In genomic region chr13:99452444-99452843, GRCm38 (mm10) we compare ENCODE assay signal across 21 mouse cellular contexts.
DNase-seq lines count a peak whose midpoint lies in the region; ATAC-seq and TF ChIP-seq lines count a peak whose summit lies in the region.
"Had no signal": no experiment of that assay in that cellular context is flagged by ENCODE, and none has a peak within 500 bp of the region (broad histone marks: within the 10 kb centered on the region; RNA-seq: fewer than 3 reads in every experiment).

No protein-coding gene starts in this region.

- peaks cover 42% of the 10 kb centered on the region for H3K4me1 ChIP-seq in cerebellum, adult 2 months (ENCODE audit: control insufficient read depth, insufficient read depth, low read length)
- H3K4me1 ChIP-seq in hindbrain, embryonic 10.5 days (replicated peaks): peaks cover 65% of the 10 kb centered on the region
- H3K4me1 ChIP-seq in hindbrain, embryonic 13.5 days (replicated peaks): peaks cover 67% of the 10 kb centered on the region
- H3K4me1 ChIP-seq in midbrain, postnatal 0 days (ENCODE audit: insufficient read depth, low read length): peaks cover 22% of the 10 kb centered on the region
- peaks cover 70% of the 10 kb centered on the region for H3K4me1 ChIP-seq in midbrain, embryonic 10.5 days

- 45% methylated on average over 3 of the region's 3 CpGs for WGBS in cerebellum, adult 2 months
- WGBS in hindbrain, embryonic 10.5 days: 84% methylated on average over 3 of the region's 3 CpGs
- 86% methylated on average over 3 of the region's 3 CpGs for WGBS in hindbrain, embryonic 13.5 days
- 77% methylated on average over 3 of the region's 3 CpGs for WGBS in midbrain, postnatal 0 days
- 87% methylated on average over 3 of the region's 3 CpGs for WGBS in midbrain, embryonic 10.5 days

- no peak for TF ChIP-seq POLR2A in cerebellum, adult 2 months (IDR thresholded peaks at IDR 0.05; ENCODE audit: borderline replicate concordance, insufficient read depth, low read length)

- no peak overlapping the region for H3K4me3 ChIP-seq in cerebellum, adult 2 months (replicated peaks; ENCODE audit: insufficient read depth, low read depth, low read length)
- H3K4me3 ChIP-seq in hindbrain, embryonic 10.5 days: no peak overlapping the region
- H3K4me3 ChIP-seq in hindbrain, embryonic 13.5 days: no peak overlapping the region
- no peak overlapping the region for H3K4me3 ChIP-seq in midbrain, postnatal 0 days (ENCODE audit: low read depth, low read length)
- no peak overlapping the region for H3K4me3 ChIP-seq in midbrain, embryonic 10.5 days
- H3K4me3 ChIP-seq: forebrain, embryonic 10.5 days; gastrocnemius, adult 2 months had no signal

- no peak overlapping the region for H3K9ac ChIP-seq in hindbrain, embryonic 13.5 days
- no peak overlapping the region for H3K9ac ChIP-seq in midbrain, postnatal 0 days (replicated peaks; ENCODE audit: low read length, poor library complexity, severe bottlenecking)
- H3K9ac ChIP-seq: hindbrain, embryonic 14.5 days had no signal

- no peaks in the 10 kb centered on the region for H3K27me3 ChIP-seq in cerebellum, adult 2 months (ENCODE audit: control insufficient read depth, insufficient read depth, low read length)
- H3K27me3 ChIP-seq in hindbrain, embryonic 10.5 days (ENCODE audit: insufficient read depth, poor library complexity, severe bottlenecking): no peaks in the 10 kb centered on the region
- no peaks in the 10 kb centered on the region for H3K27me3 ChIP-seq in hindbrain, embryonic 13.5 days
- no peaks in the 10 kb centered on the region for H3K27me3 ChIP-seq in midbrain, postnatal 0 days (ENCODE audit: insufficient read depth, low read length)
- H3K27me3 ChIP-seq in midbrain, embryonic 10.5 days (ENCODE audit: low read depth, poor library complexity, severe bottlenecking): no peaks in the 10 kb centered on the region

- no peak for ATAC-seq in hindbrain, embryonic 13.5 days (ENCODE audit: low FRiP score)
- no peak for ATAC-seq in midbrain, postnatal 0 days (ENCODE audit: low FRiP score)
- ATAC-seq: forebrain, embryonic 14.5 days; hindbrain, postnatal 0 days; inflammation-experienced regulatory T-cells, adult 6 months had no signal

- H3K4me2 ChIP-seq in hindbrain, embryonic 13.5 days: no peak overlapping the region
- H3K4me2 ChIP-seq in midbrain, postnatal 0 days (ENCODE audit: low read depth, low read length, poor library complexity, severe bottlenecking): no peak overlapping the region
- H3K4me2 ChIP-seq: heart, embryonic 11.5 days; hindbrain, embryonic 14.5 days had no signal

- no peak for TF ChIP-seq CTCF in cerebellum, adult 2 months (IDR thresholded peaks at IDR 0.05; ENCODE audit: borderline replicate concordance, insufficient read depth, low read depth, low read length)
- no peak for TF ChIP-seq CTCF in midbrain, postnatal 0 days (IDR thresholded peaks at IDR 0.05)

- 0 out of 2 replicates have a peak overlapping the region, but pooled peaks have one; percentile 5 for H3K27ac ChIP-seq in cerebellum, adult 2 months (ENCODE audit: insufficient read depth, low read length)
- peak overlapping the region; percentile 35; the same call in 1 of the 2 replicates for H3K27ac ChIP-seq in hindbrain, embryonic 10.5 days
- no peak overlapping the region for H3K27ac ChIP-seq in hindbrain, embryonic 13.5 days
- 0 out of 2 replicates have a peak overlapping the region, but pooled peaks have one; percentile 18 for H3K27ac ChIP-seq in midbrain, postnatal 0 days (ENCODE audit: low read depth, low read length)
- H3K27ac ChIP-seq in midbrain, embryonic 10.5 days (replicated peaks): no peak overlapping the region
- H3K27ac ChIP-seq: forebrain, embryonic 10.5 days; gastrocnemius, adult 2 months; hindbrain, embryonic 14.5 days; hindbrain, postnatal 0 days had no signal

- DNase-seq in cerebellum, adult 2 months: no peak
- no peak for DNase-seq in cerebellum, postnatal 36 days
- DNase-seq in hindbrain, embryonic 10.5 days (ENCODE audit: low spot score): no peak
- no peak for DNase-seq in midbrain, postnatal 0 days (ENCODE audit: low spot score)
- DNase-seq in midbrain, embryonic 10.5 days (ENCODE audit: low spot score): no peak
- DNase-seq in right cerebral cortex, postnatal 10 days (ENCODE audit: low spot score in 2 of 2): no peak
- DNase-seq: adrenal gland, adult 2 months; adrenal gland, postnatal 14 days; cerebellum, adult 11 months; cerebellum, adult 8-10 months; cerebellum, postnatal 10 days; gastrocnemius, adult 2 months; gastrocnemius, postnatal 14 days; heart, adult 11 months had no signal

- no peaks in the 10 kb centered on the region for H3K9me3 ChIP-seq in hindbrain, embryonic 10.5 days
- H3K9me3 ChIP-seq in hindbrain, embryonic 13.5 days: no peaks in the 10 kb centered on the region
- H3K9me3 ChIP-seq in midbrain, postnatal 0 days (ENCODE audit: low read length): no peaks in the 10 kb centered on the region
- H3K9me3 ChIP-seq in midbrain, embryonic 10.5 days (replicated peaks): no peaks in the 10 kb centered on the region
- H3K9me3 ChIP-seq: forebrain, embryonic 10.5 days had no signal

- peaks cover 41% of the 10 kb centered on the region for H3K36me3 ChIP-seq in hindbrain, embryonic 10.5 days
- peaks cover 8% of the 10 kb centered on the region for H3K36me3 ChIP-seq in hindbrain, embryonic 13.5 days
- H3K36me3 ChIP-seq in midbrain, postnatal 0 days (ENCODE audit: insufficient read depth, low read length): no peaks in the 10 kb centered on the region; the same call in 1 of the 2 replicates
- peaks cover 53% of the 10 kb centered on the region for H3K36me3 ChIP-seq in midbrain, embryonic 10.5 days

Comparison
In these comparisons a context has a peak if more than half of its experiments do, and no peak if none do; other contexts are left out.
1. H3K27ac ChIP-seq: peak in cerebellum, adult 2 months (single experiment), hindbrain, embryonic 10.5 days (single experiment) and midbrain, postnatal 0 days (single experiment); none in hindbrain, embryonic 13.5 days (single experiment) and midbrain, embryonic 10.5 days (single experiment).